Mouse (Mus musculus): Measurements from ENCODE around the gene Mob2. TPM values are rescaled to one million over a fixed set of nuclear protein-coding genes. Genes with fewer than 3 reads are reported as not detected.
A peak's percentile ranks its signal among the peaks of the same experiment; 100 is the strongest.

Mob2 gene
- total RNA-seq, 2 experiments from 2014 or later: 29.7 to 34.4 TPM

GRCm38 (mm10) chr7:142080876-142081275 lies 20.0 kb upstream of the Mob2 start:
- ATAC-seq (ENCODE audit: poor library complexity, severe bottlenecking): no peak

- ATAC-seq (ENCODE audit: poor library complexity, severe bottlenecking): peak; percentile 87
These were observed 18.5 kb upstream of the Mob2 start for GRCm38 (mm10) chr7:142079365-142079764.

- ATAC-seq (ENCODE audit: poor library complexity, severe bottlenecking): no peak
These were observed 16.3 kb upstream of the Mob2 start for GRCm38 (mm10) chr7:142077138-142077537.

- ATAC-seq (ENCODE audit: poor library complexity, severe bottlenecking): no peak
These were observed 13.5 kb upstream of the Mob2 start for GRCm38 (mm10) chr7:142074146-142074886.

GRCm38 (mm10) chr7:142071717-142072116 lies 10.9 kb upstream of the Mob2 start:
- ATAC-seq (ENCODE audit: poor library complexity, severe bottlenecking): no peak

- ATAC-seq (ENCODE audit: poor library complexity, severe bottlenecking): no peak
These were observed 10.3 kb upstream of the Mob2 start for GRCm38 (mm10) chr7:142071212-142071578.

GRCm38 (mm10) chr7:142070458-142071211 lies 9.8 kb upstream of the Mob2 start:
- peak; percentile 97 for ATAC-seq (ENCODE audit: poor library complexity, severe bottlenecking)

- peak; percentile 61 for ATAC-seq (ENCODE audit: poor library complexity, severe bottlenecking)
These were observed 7.6 kb upstream of the Mob2 start for GRCm38 (mm10) chr7:142068429-142068828.

- peak; percentile 6; the same call in 1 of the 2 replicates for ATAC-seq (ENCODE audit: poor library complexity, severe bottlenecking)
These were observed 507 bp downstream of the Mob2 start for GRCm38 (mm10) chr7:142060185-142060930.

GRCm38 (mm10) chr7:142059024-142059423 lies 1.8 kb downstream of the Mob2 start:
- no peak for ATAC-seq (ENCODE audit: poor library complexity, severe bottlenecking)

GRCm38 (mm10) chr7:142057121-142057520 lies 3.7 kb downstream of the Mob2 start:
- ATAC-seq (ENCODE audit: poor library complexity, severe bottlenecking): peak; percentile 9

GRCm38 (mm10) chr7:142056601-142057061 lies 4.2 kb downstream of the Mob2 start:
- peak; percentile 49 for ATAC-seq (ENCODE audit: poor library complexity, severe bottlenecking)

GRCm38 (mm10) chr7:142055431-142055830 lies 5.4 kb downstream of the Mob2 start:
- ATAC-seq (ENCODE audit: poor library complexity, severe bottlenecking): no peak

- ATAC-seq (ENCODE audit: poor library complexity, severe bottlenecking): no peak
These were observed 10.3 kb downstream of the Mob2 start for GRCm38 (mm10) chr7:142050536-142050935.

GRCm38 (mm10) chr7:142045932-142046331 lies 14.9 kb downstream of the Mob2 start:
- no peak for ATAC-seq (ENCODE audit: poor library complexity, severe bottlenecking)

- no peak for ATAC-seq (ENCODE audit: poor library complexity, severe bottlenecking)
These were observed 15.5 kb downstream of the Mob2 start for GRCm38 (mm10) chr7:142045344-142045743.

- peak; percentile 86 for ATAC-seq (ENCODE audit: poor library complexity, severe bottlenecking)
These were observed 20.1 kb downstream of the Mob2 start for GRCm38 (mm10) chr7:142040756-142041155.

- ATAC-seq (ENCODE audit: poor library complexity, severe bottlenecking): peak; percentile 71
These were observed 23.2 kb downstream of the Mob2 start for GRCm38 (mm10) chr7:142037553-142038170.

GRCm38 (mm10) chr7:142035048-142035811 lies 25.6 kb downstream of the Mob2 start:
- ATAC-seq (ENCODE audit: poor library complexity, severe bottlenecking): no peak

GRCm38 (mm10) chr7:142034198-142034597 lies 26.7 kb downstream of the Mob2 start:
- ATAC-seq (ENCODE audit: poor library complexity, severe bottlenecking): no peak
